Mouse (Mus musculus): ENCODE data around the gene Dpf2.
A peak's percentile ranks its signal among the peaks of the same experiment; 100 is the strongest.

The Dpf2 gene

DNA sequence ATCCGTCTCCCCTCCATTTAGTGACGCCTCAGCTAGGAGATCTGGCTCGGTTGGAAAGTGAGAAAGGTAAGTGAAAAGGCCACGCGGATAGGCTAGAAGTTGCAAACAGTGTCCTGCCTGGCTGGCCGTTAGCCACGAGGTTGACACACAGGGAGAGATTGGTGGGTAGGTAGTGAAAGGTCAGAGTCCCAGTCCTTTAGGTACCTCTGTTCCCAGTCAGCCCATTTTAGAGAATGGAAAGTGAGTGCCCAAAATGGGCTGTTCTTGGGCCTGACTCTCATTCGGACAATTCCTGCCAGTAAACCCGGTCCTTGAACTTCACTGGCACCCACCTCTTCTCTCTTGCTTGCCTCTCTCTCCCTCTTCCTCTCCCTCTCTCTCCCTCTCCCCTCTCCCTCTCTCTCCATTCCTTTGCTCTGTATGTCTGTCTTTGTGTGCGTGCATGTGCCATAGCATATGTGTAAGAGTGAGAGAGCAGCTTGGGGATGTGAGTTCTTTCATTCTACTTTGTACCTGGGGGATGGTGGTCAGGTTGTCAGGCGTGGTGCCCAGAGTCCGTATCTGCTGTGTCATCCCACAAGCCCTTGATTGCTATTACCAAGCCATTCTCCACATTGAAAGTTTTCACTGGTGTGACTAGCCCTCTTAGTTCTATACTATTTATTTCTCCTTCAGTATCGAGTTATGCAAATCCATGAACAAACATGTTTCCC, at the start of gene Dpf2:
Dpf2 (minus strand) TSS at position 4 of the 713 bp plus-strand sequence.
- no peak for DNase-seq (ENCODE audit: extremely low spot score, low spot score)

DNA sequence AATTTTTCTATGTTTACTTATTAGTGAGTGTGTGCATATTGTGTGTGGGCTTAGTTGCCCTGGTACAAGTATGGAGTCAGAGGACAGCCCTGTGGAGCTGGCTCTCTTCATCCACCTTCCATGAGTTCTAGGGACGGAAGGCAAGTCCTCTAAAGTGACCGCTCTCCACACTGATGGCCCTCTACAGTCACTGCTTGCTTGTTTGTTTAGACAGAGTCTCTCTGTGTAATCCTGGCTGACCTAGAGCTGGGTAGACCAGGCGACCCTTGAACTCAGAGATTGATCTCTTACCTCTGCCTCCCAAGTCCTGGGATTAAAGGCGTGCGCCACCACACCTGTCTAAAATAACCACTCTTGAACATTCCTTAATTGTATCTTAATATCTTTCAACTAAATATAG, 44.6 kb upstream of the Dpf2 start:
- no peak for DNase-seq (ENCODE audit: extremely low spot score, low spot score)

DNA sequence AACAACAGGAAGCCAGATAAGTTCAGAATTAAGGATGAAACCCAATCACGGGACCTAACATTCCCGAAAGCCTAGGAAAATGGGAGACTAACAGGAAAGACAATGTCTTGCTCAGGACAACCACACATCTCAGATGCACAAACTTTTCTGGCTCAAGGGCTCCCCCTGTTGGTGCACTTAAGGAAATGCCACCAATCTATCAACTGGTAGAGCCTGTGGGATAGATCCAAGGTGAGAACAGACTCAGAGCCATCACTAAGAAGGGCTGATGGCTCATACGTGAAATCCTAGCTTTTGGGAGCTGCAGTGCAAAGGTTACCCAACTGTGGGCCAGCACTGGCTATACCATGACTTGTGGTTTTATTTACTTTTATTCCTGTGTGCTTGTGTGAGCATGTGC, 43.9 kb upstream of the Dpf2 start:
- DNase-seq (ENCODE audit: extremely low spot score, low spot score) = peak; percentile 83

DNA sequence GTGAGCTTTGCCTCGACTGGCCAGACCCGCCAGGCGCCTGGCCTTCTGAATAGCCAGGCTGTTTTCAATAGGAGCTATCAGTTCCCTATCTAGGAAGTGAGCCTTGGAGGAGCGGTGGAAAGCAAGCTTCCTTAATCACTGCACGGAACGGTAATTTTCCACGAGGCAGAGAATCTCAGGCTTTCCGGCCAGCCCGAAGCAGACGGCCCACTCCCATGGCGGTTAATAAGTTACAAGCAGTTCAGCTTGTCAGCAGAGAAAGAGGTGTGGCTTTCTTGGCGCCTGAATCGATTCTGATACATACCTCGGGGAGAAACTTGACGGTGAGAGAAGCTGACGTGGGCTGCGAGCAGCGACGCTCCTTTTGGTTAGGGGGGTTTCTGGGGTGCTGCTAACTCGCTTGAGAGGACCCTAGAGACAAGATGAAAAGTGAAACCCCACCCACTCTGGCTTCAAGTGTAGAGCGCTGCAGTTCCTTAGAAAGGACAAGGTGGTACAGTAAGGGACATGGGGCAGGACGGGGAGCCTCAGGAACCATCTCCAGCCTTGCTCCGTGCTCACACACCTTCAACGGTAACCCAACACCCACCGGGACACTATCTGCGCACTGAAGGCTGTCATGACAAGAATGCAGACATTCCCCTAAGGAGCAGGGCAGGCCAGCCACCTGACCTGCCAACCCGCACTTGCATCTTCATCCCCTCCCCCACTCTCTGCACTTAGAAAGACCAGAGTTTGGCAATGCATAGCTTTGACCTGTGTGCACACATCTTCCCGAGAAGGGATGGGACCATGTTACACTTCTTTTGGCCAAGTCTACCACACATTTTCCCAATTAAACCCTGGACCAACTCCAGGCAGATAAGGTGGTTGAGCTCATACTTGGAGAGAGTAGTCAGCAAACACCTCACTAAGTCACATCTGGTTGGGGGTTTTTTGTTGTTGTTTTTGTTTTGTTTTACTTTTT, 43.2 kb upstream of the Dpf2 start:
- no peak for DNase-seq (ENCODE audit: extremely low spot score, low spot score)

DNA sequence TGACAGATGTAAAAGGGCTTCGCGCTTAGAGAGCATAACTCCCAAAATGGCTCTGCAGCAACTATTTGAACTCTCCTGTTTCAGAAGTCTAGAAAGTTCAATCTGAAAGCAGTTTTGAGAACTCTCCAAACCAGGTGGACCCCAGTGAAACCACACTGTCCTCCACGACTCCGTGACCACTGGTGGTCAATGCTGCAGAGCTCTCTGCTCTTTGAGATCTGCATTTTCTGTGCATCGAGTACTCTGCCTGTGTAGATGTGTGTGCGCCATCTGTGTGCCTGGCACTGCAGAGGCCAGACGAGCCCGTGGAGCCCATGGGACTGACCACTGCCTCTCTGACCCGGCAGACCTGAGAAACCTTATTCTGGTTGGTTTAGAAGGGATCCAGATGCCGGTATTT, 42.1 kb upstream of the Dpf2 start:
- DNase-seq (ENCODE audit: extremely low spot score, low spot score) = no peak

DNA sequence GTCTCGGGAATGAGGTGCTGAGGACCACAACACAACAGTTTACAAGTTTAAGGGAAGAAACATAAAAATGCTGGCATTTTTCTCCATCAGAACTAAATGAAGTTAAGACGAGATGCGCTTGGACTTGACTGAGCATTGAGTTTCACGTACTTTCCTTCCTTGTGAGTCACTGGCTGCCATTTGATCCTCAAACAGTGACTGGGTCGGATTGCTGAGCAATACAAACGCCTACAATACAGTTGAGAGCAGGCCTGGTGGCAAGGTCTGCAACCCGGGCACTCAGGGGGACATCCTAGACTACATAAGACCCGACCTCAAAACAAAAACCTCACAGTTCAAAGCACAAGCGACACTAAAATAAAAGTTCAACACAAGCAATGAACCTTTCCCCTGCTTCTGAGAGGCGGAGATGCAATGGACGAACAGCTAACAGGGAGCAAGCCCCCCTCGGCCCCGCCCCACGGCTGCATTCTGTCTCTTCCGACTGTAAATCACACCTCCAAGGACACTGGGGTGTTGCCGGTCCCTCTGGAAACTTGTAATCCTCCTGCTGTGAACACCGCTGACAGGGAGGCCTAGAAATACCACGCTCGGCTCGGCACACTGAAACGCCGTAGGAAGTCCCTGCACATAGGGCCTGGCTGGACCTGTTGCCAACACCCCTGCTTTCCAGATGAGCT, 41.4 kb upstream of the Dpf2 start:
- DNase-seq (ENCODE audit: extremely low spot score, low spot score) = no peak

DNA sequence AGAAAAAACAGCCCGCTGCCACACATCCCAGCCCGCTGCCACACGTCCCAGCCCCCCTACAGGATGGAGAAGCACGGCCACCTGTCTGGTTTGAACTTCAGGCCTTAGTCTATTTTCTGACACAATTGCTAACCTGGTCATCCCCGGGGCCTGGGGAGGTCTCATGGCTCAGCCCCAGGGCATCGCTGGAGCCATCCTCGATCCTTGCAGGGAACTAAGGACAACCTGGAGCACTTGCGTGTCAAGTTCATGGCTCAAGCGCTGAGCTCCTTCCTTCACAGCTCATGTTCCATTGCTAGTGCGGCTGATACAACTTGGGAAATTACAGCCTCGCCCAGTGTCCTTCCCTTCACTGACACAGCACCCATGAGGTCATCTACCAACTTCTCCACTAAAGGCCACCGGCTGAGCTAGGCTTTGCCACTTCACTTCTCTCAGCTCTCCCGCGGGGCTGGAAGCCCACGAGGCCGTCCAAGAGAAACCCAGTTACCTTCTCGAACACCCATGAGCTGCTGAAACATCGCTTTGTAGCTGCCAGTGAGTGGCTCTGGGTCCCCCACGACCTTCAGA, 40.5 kb upstream of the Dpf2 start:
- no peak for DNase-seq (ENCODE audit: extremely low spot score, low spot score)

DNA sequence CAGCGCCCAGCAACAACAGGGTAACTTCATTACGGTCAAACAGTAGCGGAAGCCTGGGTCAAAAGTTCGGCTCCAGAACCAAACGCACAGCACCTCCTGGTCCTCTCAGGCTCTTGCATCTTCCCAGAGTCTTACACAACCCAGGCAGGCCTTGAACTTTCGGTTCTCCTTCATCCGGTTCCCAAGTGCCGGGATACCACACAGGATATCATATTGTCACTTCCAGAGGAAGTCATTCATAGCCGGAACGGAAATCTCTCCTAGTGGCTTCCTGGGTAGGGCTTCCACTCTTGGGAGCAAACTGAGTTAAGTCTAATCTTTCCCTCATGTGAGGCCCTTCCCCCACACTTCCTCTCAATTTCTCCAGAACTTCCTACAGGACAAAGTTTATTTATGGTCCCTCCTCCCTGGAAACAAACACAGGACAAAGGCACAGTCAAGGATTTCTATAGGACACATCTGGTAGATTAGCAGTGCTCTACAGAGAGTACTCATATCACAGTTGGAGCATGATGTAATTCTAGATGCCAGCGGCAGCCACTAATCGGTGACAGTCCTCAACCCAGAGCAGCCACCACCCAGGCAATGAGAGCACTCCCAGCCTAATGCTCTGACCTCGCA, 39.4 kb upstream of the Dpf2 start:
- no peak for DNase-seq (ENCODE audit: extremely low spot score, low spot score)

DNA sequence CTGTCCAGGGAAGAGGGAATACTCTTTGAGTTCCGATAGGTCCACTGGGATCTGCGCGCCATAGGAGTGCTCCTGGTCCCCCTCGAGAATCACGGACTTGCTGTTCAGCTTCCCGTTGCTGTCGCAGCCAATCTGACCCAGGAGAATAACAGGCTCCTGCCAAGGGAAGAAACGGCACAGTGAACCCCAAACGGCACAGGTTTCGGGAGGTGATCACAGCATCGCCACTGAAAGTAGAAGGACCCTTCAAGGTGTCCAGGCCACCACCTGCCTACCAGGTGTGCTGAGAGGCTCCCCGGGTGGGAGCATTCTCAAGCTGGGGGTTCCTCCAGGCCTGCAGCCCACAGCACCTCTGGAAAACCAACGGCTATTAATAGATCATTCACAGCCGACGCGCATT, 38.8 kb upstream of the Dpf2 start:
- no peak for DNase-seq (ENCODE audit: extremely low spot score, low spot score)

DNA sequence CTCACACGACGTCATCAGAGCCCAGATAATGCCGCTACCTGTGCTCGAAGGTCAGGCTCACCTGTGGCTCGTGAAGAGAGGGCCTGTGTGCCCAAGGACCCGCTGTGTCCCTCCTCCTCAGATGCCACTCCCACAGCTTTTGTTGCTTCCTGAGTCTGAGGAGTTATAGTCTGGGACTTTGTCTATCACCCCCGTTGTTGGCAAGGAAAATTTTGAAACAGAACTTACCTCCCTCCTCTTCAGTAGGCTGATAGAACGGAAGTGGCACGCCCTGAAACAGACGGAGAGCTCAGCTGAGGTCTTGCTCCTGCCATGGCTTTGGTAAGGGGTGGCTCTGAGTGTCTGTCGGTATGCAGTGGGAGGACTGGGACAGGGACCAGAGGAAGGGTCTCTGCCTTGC, 37.4 kb upstream of the Dpf2 start:
- no peak for DNase-seq (ENCODE audit: extremely low spot score, low spot score)

DNA sequence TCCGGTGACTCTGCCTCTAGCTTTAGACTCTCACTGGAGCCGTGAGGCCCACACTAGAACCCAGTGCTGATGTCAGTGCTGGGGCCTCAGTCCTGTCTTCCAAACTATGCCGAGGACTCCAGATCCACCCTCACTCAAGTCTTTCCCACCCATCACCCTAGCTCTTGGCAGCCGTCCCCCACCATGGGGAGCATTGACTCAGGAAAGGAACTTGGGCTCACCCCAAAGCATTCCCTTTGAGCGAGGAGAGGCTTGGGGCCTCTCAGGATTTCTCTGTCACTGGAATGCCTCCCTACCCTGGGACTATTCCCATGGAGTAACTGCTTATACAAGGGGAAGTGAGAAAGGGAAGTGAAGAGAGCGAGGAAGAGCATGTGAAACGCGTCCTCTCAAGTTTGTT, 33.1 kb upstream of the Dpf2 start:
- DNase-seq (ENCODE audit: extremely low spot score, low spot score) = no peak

DNA sequence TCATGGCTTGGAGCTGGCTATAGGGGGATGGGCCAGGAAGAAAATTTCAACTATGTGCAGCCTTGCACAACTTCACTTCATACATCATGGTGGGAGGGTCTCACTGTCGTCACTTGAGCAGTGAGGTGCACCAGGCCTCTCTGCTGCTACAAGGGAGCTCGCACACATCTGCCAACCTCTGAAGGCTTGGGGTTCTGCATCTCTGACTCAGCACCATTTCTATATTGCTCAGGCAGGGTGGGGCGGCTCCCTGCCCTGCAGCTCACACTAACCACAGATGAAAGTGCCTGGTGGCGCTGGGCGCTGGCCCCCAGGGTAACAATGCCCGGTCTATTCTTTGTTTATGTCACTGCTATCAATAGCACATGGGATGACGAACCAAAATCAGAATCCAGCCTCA, 32.2 kb upstream of the Dpf2 start:
- no peak for DNase-seq (ENCODE audit: extremely low spot score, low spot score)

DNA sequence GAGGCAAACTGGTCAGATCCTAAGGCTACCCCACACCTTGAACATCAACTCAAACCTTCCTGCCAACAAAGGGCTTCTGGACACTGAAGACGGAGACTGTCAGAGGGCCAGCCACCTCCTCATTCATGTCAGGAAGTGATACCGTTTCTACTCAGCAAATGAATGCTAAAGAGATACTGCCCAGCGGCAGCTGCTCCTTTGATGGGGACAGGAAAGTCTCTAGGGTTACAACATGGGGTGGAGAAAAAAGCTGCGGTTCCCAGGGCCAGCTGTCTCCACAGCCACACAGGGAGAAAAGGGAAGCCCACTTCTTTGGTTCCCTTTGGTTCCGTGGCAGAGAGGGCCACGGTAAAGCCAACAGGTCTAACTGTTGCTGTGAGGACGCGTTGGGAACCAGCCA, 31.3 kb upstream of the Dpf2 start:
- no peak for DNase-seq (ENCODE audit: extremely low spot score, low spot score)

DNA sequence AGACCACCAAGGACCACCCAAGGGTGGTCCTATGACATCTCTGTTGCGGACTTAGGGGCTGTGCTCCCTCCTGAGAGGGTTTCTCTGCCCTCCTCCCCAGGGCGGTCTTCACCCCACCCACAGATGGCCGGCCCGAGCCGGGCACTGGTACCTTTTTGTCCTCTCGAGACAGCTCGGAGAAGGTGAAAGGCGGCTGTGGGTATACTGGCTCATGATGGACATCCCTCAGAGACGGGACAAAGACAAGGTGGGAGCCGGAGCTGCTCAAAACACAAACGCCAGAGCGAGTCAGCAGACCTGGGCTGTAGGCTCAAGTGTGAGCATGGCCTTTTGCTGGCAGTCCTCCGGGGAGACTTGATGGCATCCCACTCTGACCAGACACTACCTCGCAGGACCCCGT, 30.6 kb upstream of the Dpf2 start:
- no peak for DNase-seq (ENCODE audit: extremely low spot score, low spot score)

DNA sequence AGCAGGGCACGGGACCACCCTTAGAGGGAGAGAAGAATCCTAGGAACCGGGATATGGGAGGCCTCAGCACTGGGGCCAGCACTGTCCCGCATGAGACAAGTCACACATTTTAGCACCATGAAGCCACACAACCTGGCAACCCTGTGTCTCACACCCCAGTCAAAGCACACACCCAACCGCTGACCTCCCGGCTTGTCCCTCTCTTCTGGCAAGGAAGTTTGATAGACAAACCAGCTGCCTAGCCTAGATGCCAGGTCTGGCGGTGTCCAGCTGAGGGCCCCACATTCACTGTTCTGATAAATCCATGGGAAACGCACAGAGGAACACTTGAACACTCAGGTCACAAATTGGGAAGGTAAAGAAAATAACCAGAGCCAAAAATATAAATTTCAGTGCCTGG, 29.8 kb upstream of the Dpf2 start:
- DNase-seq (ENCODE audit: extremely low spot score, low spot score) = no peak

DNA sequence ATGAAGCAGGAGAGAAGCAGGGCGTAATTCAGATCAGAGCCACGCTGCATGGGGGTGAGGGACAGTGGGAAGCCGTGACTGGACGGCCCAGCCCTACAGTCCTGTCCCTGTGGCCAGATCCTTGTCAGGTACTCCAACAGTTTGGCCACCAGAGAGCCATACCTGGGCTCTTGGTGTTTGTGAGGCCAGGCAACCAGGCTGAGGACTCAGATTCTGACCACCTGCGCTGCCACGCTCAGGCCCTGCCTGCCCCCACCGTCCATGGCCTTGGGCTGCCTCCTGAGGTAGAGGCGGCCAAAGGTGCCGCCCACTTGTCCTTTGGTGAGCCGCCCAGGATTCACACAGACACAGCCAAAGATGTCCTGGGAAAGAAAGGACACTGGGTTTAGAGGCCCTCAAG, 27.8 kb upstream of the Dpf2 start:
- DNase-seq (ENCODE audit: extremely low spot score, low spot score) = no peak

DNA sequence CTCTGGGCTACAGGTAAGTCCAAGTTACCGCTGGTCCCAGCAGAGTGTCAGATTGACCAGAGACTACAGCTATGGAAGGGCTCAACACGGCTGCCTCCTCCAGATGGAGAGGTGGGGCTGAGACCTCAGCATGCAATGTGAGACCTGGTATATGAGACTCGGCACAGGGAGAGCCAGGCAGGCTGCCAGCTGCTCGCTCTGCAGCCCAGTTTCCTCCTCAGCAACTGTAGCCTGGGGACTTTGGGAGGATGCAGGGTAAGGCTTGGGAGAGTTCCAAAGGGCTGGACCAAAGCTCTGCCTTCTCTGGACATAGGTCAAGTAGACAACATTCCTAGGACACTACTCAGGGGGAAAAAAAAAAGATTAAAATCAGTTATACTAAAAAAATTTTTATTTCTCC, 27.4 kb upstream of the Dpf2 start:
- no peak for DNase-seq (ENCODE audit: extremely low spot score, low spot score)

DNA sequence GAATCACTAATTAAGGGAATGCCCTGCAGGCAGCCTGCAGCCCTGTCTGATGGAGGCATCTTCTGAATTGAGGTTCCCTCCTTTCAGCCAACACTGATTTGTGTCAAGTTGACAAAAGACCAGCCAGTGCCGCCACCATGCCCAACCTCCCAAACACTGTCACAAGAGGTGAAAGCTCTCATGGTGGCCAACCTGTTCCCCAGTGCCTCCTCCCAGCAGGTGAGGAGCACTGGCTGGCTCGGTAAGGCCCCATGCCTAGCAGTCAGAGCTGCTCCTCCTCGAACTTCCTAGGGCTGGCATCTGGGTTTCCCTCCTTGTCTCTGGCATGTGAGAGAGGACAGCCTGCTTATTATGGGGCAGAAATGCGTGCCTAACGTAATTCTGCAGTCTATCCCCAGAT, 26.9 kb upstream of the Dpf2 start:
- no peak for DNase-seq (ENCODE audit: extremely low spot score, low spot score)

DNA sequence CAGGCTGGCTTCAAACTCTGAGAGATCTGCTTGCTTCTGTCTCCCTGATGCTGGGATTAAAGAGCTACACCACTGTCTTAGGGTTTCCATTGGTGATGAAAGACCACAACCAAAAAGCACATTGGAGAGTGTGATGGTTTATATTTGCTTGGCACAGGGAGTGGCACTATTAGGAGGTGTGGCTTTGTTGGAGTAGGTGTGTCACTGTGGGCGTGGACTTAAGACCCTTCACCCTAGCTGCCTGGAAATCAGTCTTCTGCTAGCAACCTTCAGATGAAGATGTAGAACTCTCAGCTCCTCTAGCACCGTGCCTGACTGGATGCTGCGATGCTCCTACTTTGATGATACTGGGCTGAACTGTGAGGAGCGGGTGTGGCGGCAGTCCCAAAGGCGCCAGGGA, 25.7 kb upstream of the Dpf2 start:
- no peak for DNase-seq (ENCODE audit: extremely low spot score, low spot score)

DNA sequence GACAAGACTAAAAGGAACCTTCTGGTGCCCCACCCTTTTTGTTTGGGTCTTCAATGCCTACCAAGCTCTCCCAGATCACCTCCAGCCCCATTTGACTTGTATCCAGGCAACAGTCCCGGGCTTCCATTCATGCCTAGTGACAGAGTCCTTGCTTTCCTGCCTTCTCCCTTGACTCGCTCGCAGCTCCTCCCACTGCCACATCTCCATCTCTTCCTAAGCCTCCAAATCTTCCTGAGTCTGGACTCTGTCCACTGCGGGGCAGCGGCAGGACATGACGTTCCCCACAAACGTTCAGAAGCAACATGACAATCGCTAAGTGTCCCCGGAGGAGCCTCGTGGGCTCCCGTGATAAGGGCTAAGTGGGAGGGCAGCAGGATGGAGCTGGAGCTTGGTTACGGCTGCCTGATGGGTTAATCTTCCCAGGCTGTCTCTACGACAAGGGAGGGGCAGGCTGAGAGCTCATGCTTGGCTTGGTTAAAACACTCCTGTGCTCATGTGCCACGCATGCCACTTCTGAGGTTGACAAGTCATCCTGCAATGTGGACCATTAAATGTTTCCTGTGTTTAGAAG, 25.1 kb upstream of the Dpf2 start:
- DNase-seq (ENCODE audit: extremely low spot score, low spot score) = no peak

Data from neural tube, embryonic 10.5 days (tissue).